Mouse (Mus musculus): ENCODE measurements at regions not wholly inside any gene's neighbourhood (a gene's known extent, or its start where the extent isn't known, plus 50 kb on each side); places are given as distances from the start of the nearest gene placed in this dataset.

GRCm38 (mm10) chr1:15155046-15155445 lies 938.1 kb downstream of the 4930444P10Rik start:
- Histone ChIP-seq H3K27me3 (replicated peaks) (no peaks in the 10 kb centered on the region), H3K36me3 (no peaks in the 10 kb centered on the region), H3K4me1 (no peaks in the 10 kb centered on the region), H3K9me3 (no peaks in the 10 kb centered on the region), H3K4me3 (no peak overlapping the region), H3K9ac (no peak overlapping the region), H3K4me2 (replicated peaks) (no peak overlapping the region), H3K27ac (no peak overlapping the region)
- ATAC-seq (ENCODE audit: low FRiP score, low read depth) = no peak
- 92% methylated on average over 2 of the region's 2 CpGs for WGBS

GRCm38 (mm10) chr1:15153952-15154351 lies 939.2 kb downstream of the 4930444P10Rik start:
- Histone ChIP-seq H3K4me1 (no peaks in the 10 kb centered on the region), H3K4me2 (replicated peaks) (no peak overlapping the region), H3K36me3 (no peaks in the 10 kb centered on the region), H3K4me3 (no peak overlapping the region), H3K27ac (no peak overlapping the region), H3K27me3 (replicated peaks) (no peaks in the 10 kb centered on the region), H3K9ac (no peak overlapping the region), H3K9me3 (no peaks in the 10 kb centered on the region)
- WGBS = 91% methylated on average over 2 of the region's 2 CpGs
- no peak for ATAC-seq (ENCODE audit: low FRiP score, low read depth)

GRCm38 (mm10) chr1:15143922-15144591 lies 949.1 kb downstream of the 4930444P10Rik start:
- ATAC-seq (ENCODE audit: low FRiP score, low read depth) = no peak
- no peaks in the 10 kb centered on the region for H3K4me1 ChIP-seq
- H3K36me3 ChIP-seq = no peaks in the 10 kb centered on the region
- H3K4me2 ChIP-seq (replicated peaks) = no peak overlapping the region
- no peak overlapping the region for H3K27ac ChIP-seq
- WGBS = 88% methylated on average over 1 of the region's 1 CpGs
- H3K27me3 ChIP-seq (replicated peaks) = no peaks in the 10 kb centered on the region
- no peak overlapping the region for H3K4me3 ChIP-seq
- H3K9ac ChIP-seq = no peak overlapping the region
- no peaks in the 10 kb centered on the region for H3K9me3 ChIP-seq

GRCm38 (mm10) chr1:15118462-15118861 lies 974.7 kb downstream of the 4930444P10Rik start:
- WGBS = 65% methylated on average over 3 of the region's 3 CpGs

GRCm38 (mm10) chr1:15111420-15111819 lies 981.7 kb downstream of the 4930444P10Rik start:
- no peak overlapping the region for H3K27ac ChIP-seq
- no peak overlapping the region for H3K9ac ChIP-seq
- no peaks in the 10 kb centered on the region for H3K36me3 ChIP-seq
- H3K4me3 ChIP-seq = no peak overlapping the region
- no peak for ATAC-seq (ENCODE audit: low FRiP score, low read depth)
- WGBS = 73% methylated on average over 2 of the region's 2 CpGs
- H3K4me1 ChIP-seq = no peaks in the 10 kb centered on the region
- no peak overlapping the region for H3K4me2 ChIP-seq (replicated peaks)
- H3K27me3 ChIP-seq (replicated peaks) = no peaks in the 10 kb centered on the region
- H3K9me3 ChIP-seq = no peaks in the 10 kb centered on the region

More at GRCm38 (mm10) chr1:15118462-15118861, 974.7 kb downstream of the 4930444P10Rik start:
- Histone ChIP-seq H3K27me3 (replicated peaks) (no peaks in the 10 kb centered on the region), H3K4me3 (no peak overlapping the region), H3K9me3 (no peaks in the 10 kb centered on the region), H3K4me1 (no peaks in the 10 kb centered on the region), H3K27ac (no peak overlapping the region), H3K4me2 (replicated peaks) (no peak overlapping the region), H3K9ac (no peak overlapping the region), H3K36me3 (no peaks in the 10 kb centered on the region)
- ATAC-seq (ENCODE audit: low FRiP score, low read depth) = no peak

DNA sequence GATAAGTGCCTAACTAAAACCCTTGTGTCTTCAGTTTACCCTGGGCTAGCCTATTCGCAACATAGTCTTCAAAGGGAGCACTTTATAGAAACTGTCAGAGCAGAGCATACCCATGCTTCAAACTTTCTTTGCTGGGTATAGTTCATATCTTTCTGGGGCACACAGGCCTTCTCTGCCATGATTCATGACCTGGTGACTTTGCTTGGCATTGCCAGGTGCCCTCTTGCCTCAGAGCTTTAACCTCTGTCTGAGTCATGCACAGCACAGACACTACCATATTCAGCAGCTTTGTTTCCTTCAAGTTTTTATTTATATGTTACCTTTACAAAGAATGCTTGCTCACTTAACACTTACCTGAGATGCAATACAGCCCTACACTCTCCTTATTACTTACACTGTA lies 1022.8 kb downstream of the 4930444P10Rik start:
- no peak overlapping the region for H3K4me3 ChIP-seq
- no peaks in the 10 kb centered on the region for H3K4me1 ChIP-seq
- ATAC-seq (ENCODE audit: low FRiP score, low read depth) = no peak
- WGBS = 85% methylated on average over 1 of the region's 1 CpGs
- no peak overlapping the region for H3K27ac ChIP-seq
- no peak overlapping the region for H3K9ac ChIP-seq
- no peaks in the 10 kb centered on the region for H3K27me3 ChIP-seq (replicated peaks)
- H3K4me2 ChIP-seq (replicated peaks) = no peak overlapping the region
- no peaks in the 10 kb centered on the region for H3K9me3 ChIP-seq
- H3K36me3 ChIP-seq = no peaks in the 10 kb centered on the region

DNA sequence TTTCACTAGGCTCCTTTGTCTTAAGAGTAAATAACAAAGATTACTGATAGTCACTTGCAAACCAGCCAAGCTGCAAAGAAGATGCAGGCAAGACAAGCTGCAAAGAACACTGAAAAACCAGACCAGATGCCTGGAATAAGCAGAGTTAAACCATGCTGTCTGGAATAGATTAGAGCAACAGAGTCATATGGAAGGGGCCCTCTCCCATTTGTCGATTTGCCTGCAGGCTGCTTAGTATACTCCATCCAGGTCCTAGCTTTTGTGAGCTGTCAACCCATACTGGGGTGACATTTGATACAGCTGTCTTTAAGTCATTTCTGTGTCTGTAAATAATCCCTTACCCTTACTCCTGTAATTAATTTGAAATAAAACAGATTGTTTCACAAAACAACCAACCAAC lies 1059.1 kb downstream of the 4930444P10Rik start:
- WGBS = 62% methylated on average over 1 of the region's 1 CpGs
- Histone ChIP-seq H3K4me3 (no peak overlapping the region), H3K4me1 (no peaks in the 10 kb centered on the region), H3K4me2 (replicated peaks) (no peak overlapping the region), H3K27ac (no peak overlapping the region), H3K9ac (no peak overlapping the region), H3K27me3 (replicated peaks) (no peaks in the 10 kb centered on the region), H3K36me3 (no peaks in the 10 kb centered on the region), H3K9me3 (no peaks in the 10 kb centered on the region)
- ATAC-seq (ENCODE audit: low FRiP score, low read depth) = no peak

GRCm38 (mm10) chr1:15018460-15018779 lies 1074.7 kb downstream of the 4930444P10Rik start:
- H3K36me3 ChIP-seq = no peaks in the 10 kb centered on the region
- H3K4me2 ChIP-seq (replicated peaks) = no peak overlapping the region
- no peaks in the 10 kb centered on the region for H3K9me3 ChIP-seq
- no peak overlapping the region for H3K4me3 ChIP-seq
- ATAC-seq (ENCODE audit: low FRiP score, low read depth) = no peak
- H3K9ac ChIP-seq = no peak overlapping the region
- H3K4me1 ChIP-seq = no peaks in the 10 kb centered on the region
- no peaks in the 10 kb centered on the region for H3K27me3 ChIP-seq (replicated peaks)
- H3K27ac ChIP-seq = no peak overlapping the region
- 91% methylated on average over 4 of the region's 4 CpGs for WGBS

GRCm38 (mm10) chr1:15017689-15018459 lies 1075.3 kb downstream of the 4930444P10Rik start:
- no peak overlapping the region for H3K27ac ChIP-seq
- no peaks in the 10 kb centered on the region for H3K36me3 ChIP-seq
- no peak overlapping the region for H3K9ac ChIP-seq
- WGBS = 68% methylated on average over 9 of the region's 9 CpGs
- H3K4me2 ChIP-seq (replicated peaks) = no peak overlapping the region
- no peaks in the 10 kb centered on the region for H3K9me3 ChIP-seq
- H3K4me3 ChIP-seq = no peak overlapping the region
- no peaks in the 10 kb centered on the region for H3K4me1 ChIP-seq
- H3K27me3 ChIP-seq (replicated peaks) = no peaks in the 10 kb centered on the region
- 0 out of 2 replicates have a peak, but pooled peaks have one; percentile 33 for ATAC-seq (ENCODE audit: low FRiP score, low read depth)

- H3K9me3 ChIP-seq = no peaks in the 10 kb centered on the region
- no peaks in the 10 kb centered on the region for H3K27me3 ChIP-seq (replicated peaks)
- peak; percentile 77; the same call in 1 of the 2 replicates for ATAC-seq (ENCODE audit: low FRiP score, low read depth)
- H3K4me3 ChIP-seq = no peak overlapping the region
- 6% methylated on average over 3 of the region's 3 CpGs for WGBS
- no peak overlapping the region for H3K9ac ChIP-seq
- H3K4me1 ChIP-seq = no peaks in the 10 kb centered on the region
- H3K36me3 ChIP-seq = no peaks in the 10 kb centered on the region
- H3K4me2 ChIP-seq (replicated peaks) = no peak overlapping the region
- H3K27ac ChIP-seq = no peak overlapping the region
Observed at GRCm38 (mm10) chr1:15007663-15008344, 1085.3 kb downstream of the 4930444P10Rik start.

- Histone ChIP-seq H3K9me3 (no peaks in the 10 kb centered on the region), H3K4me1 (no peaks in the 10 kb centered on the region), H3K27ac (no peak overlapping the region), H3K4me2 (replicated peaks) (no peak overlapping the region), H3K9ac (no peak overlapping the region), H3K36me3 (no peaks in the 10 kb centered on the region), H3K4me3 (no peak overlapping the region), H3K27me3 (replicated peaks) (no peaks in the 10 kb centered on the region)
- ATAC-seq (ENCODE audit: low FRiP score, low read depth) = no peak
- WGBS = 89% methylated on average over 3 of the region's 3 CpGs
Observed at GRCm38 (mm10) chr1:14995348-14995747, 1097.8 kb downstream of the 4930444P10Rik start.

DNA sequence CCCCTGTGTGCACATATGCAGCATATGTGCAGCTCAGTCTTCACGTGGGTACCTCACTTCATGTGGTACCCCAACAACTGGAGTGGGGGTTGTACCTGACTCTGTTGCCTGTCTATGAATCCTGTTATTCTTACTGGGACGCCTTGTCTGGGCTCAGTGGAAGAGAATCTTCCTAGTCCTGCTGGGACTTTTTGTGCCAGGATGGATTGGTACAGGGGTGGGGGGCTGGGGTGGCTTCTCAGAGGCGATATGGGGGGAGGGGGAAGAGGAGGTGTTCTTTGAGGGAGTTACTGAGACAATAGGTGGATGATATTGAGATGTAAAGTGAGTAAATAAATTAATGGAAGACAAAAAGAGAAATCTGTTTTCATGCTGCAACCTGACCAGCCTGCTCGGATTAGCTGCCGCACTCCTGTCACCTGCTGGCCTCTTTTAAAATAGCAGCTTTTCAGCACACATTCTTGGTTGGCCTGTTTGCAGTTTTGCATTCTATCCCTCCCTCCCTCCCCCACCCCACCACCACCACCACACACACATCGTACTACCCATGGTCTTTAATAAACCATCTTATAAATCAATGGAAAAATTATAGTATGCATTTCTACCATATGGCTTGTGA lies 1112.9 kb downstream of the 4930444P10Rik start:
- Histone ChIP-seq H3K4me2 (replicated peaks) (no peak overlapping the region), H3K9ac (no peak overlapping the region), H3K36me3 (no peaks in the 10 kb centered on the region), H3K27me3 (replicated peaks) (no peaks in the 10 kb centered on the region), H3K4me3 (no peak overlapping the region), H3K9me3 (no peaks in the 10 kb centered on the region), H3K4me1 (no peaks in the 10 kb centered on the region), H3K27ac (no peak overlapping the region)
- no peak for ATAC-seq (ENCODE audit: low FRiP score, low read depth)
- WGBS = 59% methylated on average over 6 of the region's 6 CpGs
